Mouse (Mus musculus): ENCODE measurements around the gene Sec14l5. TPM values are rescaled to one million over a fixed set of nuclear protein-coding genes. Genes with fewer than 3 reads are reported as not detected.

The Sec14l5 gene
- polyA plus RNA-seq, 1 experiment from 2014 or later = 0.16 TPM

- Histone ChIP-seq H3K27me3 (ENCODE audit: control insufficient read depth, insufficient read depth, low read length) (no peaks in the 10 kb centered on the region), H3K27ac (ENCODE audit: low read depth, low read length) (no peak overlapping the region), H3K36me3 (ENCODE audit: control insufficient read depth, insufficient read depth, low read length) (no peaks in the 10 kb centered on the region), H3K9me3 (ENCODE audit: control insufficient read depth, low read length) (no peaks in the 10 kb centered on the region), H3K9ac (ENCODE audit: low read length) (no peak overlapping the region), H3K4me2 (ENCODE audit: low read depth, low read length, severe bottlenecking) (no peak overlapping the region), H3K4me3 (ENCODE audit: low read depth, low read length) (no peak overlapping the region), H3K4me1 (replicated peaks; ENCODE audit: control insufficient read depth, insufficient read depth, low read length) (no peaks in the 10 kb centered on the region)
- DNase-seq (ENCODE audit: low spot score) (no peak), ATAC-seq (replicated peaks; ENCODE audit: low FRiP score) (no peak)
- WGBS = 84% methylated on average over 7 of the region's 7 CpGs
These were observed 39.3 kb downstream of the Sec14l5 start for GRCm38 (mm10) chr16:5186234-5186633.

GRCm38 (mm10) chr16:5195080-5195479, 48.2 kb downstream of the Sec14l5 start:
- 34% methylated on average over 6 of the region's 6 CpGs for WGBS
- Histone ChIP-seq H3K4me3 (ENCODE audit: low read depth, low read length) (no peak overlapping the region), H3K4me2 (ENCODE audit: low read depth, low read length, severe bottlenecking) (no peak overlapping the region), H3K9ac (ENCODE audit: low read length) (no peak overlapping the region), H3K36me3 (ENCODE audit: control insufficient read depth, insufficient read depth, low read length) (no peaks in the 10 kb centered on the region), H3K4me1 (replicated peaks; ENCODE audit: control insufficient read depth, insufficient read depth, low read length) (no peaks in the 10 kb centered on the region), H3K9me3 (ENCODE audit: control insufficient read depth, low read length) (no peaks in the 10 kb centered on the region), H3K27me3 (ENCODE audit: control insufficient read depth, insufficient read depth, low read length) (no peaks in the 10 kb centered on the region), H3K27ac (ENCODE audit: low read depth, low read length) (no peak overlapping the region)
- peak; percentile 74 for DNase-seq (ENCODE audit: low spot score)
- no peak for ATAC-seq (replicated peaks; ENCODE audit: low FRiP score)

- Histone ChIP-seq H3K27ac (ENCODE audit: low read depth, low read length) (no peak overlapping the region), H3K4me1 (replicated peaks; ENCODE audit: control insufficient read depth, insufficient read depth, low read length) (peaks cover 2% of the 10 kb centered on the region; the same call in 1 of the 2 replicates), H3K27me3 (ENCODE audit: control insufficient read depth, insufficient read depth, low read length) (no peaks in the 10 kb centered on the region), H3K36me3 (ENCODE audit: control insufficient read depth, insufficient read depth, low read length) (no peaks in the 10 kb centered on the region), H3K9ac (ENCODE audit: low read length) (no peak overlapping the region), H3K4me3 (ENCODE audit: low read depth, low read length) (peak overlapping the region; percentile 59; the same call in 1 of the 2 replicates), H3K9me3 (ENCODE audit: control insufficient read depth, low read length) (no peaks in the 10 kb centered on the region), H3K4me2 (ENCODE audit: low read depth, low read length, severe bottlenecking) (peak overlapping the region; percentile 97; the same call in 1 of the 2 replicates)
- no peak for ATAC-seq (replicated peaks; ENCODE audit: low FRiP score)
- WGBS = 18% methylated on average over 4 of the region's 4 CpGs
- peak; percentile 63 for DNase-seq (ENCODE audit: low spot score)
These were observed 55.8 kb downstream of the Sec14l5 start for GRCm38 (mm10) chr16:5202681-5203080.

GRCm38 (mm10) chr16:5203200-5203599, 56.3 kb downstream of the Sec14l5 start:
- Histone ChIP-seq H3K4me1 (replicated peaks; ENCODE audit: control insufficient read depth, insufficient read depth, low read length) (peaks cover 2% of the 10 kb centered on the region; the same call in 1 of the 2 replicates), H3K9ac (ENCODE audit: low read length) (peak overlapping the region; percentile 48), H3K4me2 (ENCODE audit: low read depth, low read length, severe bottlenecking) (peak overlapping the region; percentile 97), H3K27ac (ENCODE audit: low read depth, low read length) (no peak overlapping the region), H3K27me3 (ENCODE audit: control insufficient read depth, insufficient read depth, low read length) (no peaks in the 10 kb centered on the region), H3K9me3 (ENCODE audit: control insufficient read depth, low read length) (no peaks in the 10 kb centered on the region), H3K4me3 (ENCODE audit: low read depth, low read length) (peak overlapping the region; percentile 59), H3K36me3 (ENCODE audit: control insufficient read depth, insufficient read depth, low read length) (no peaks in the 10 kb centered on the region)
- 2% methylated on average over 36 of the region's 36 CpGs for WGBS
- DNase-seq (ENCODE audit: low spot score) (no peak), ATAC-seq (replicated peaks; ENCODE audit: low FRiP score) (peak; percentile 45)

GRCm38 (mm10) chr16:5203668-5204433, 56.9 kb downstream of the Sec14l5 start, which contains the start of gene Nagpa:
Nagpa (minus strand) TSS chr16:5204012.
- H3K4me1 ChIP-seq (replicated peaks; ENCODE audit: control insufficient read depth, insufficient read depth, low read length) = peaks cover 2% of the 10 kb centered on the region; the same call in 1 of the 2 replicates
- 4% methylated on average over 40 of the region's 40 CpGs for WGBS
- H3K27me3 ChIP-seq (ENCODE audit: control insufficient read depth, insufficient read depth, low read length) = no peaks in the 10 kb centered on the region
- peak within 1 kb of the TSS; percentile 48 for H3K9ac ChIP-seq (ENCODE audit: low read length)
- no peak within 1 kb of the TSS for H3K27ac ChIP-seq (ENCODE audit: low read depth, low read length)
- no peaks in the 10 kb centered on the region for H3K36me3 ChIP-seq (ENCODE audit: control insufficient read depth, insufficient read depth, low read length)
- H3K4me2 ChIP-seq (ENCODE audit: low read depth, low read length, severe bottlenecking) = peak within 1 kb of the TSS; percentile 97
- H3K9me3 ChIP-seq (ENCODE audit: control insufficient read depth, low read length) = no peaks in the 10 kb centered on the region
- peak within 1 kb of the TSS; percentile 59 for H3K4me3 ChIP-seq (ENCODE audit: low read depth, low read length)
- DNase-seq (ENCODE audit: low spot score) (peak; percentile 90), ATAC-seq (replicated peaks; ENCODE audit: low FRiP score) (peak; percentile 93)

GRCm38 (mm10) chr16:5205431-5205970, 58.6 kb downstream of the Sec14l5 start:
- H3K4me1 ChIP-seq (replicated peaks; ENCODE audit: control insufficient read depth, insufficient read depth, low read length) = peaks cover 2% of the 10 kb centered on the region; the same call in 1 of the 2 replicates
- no peaks in the 10 kb centered on the region for H3K9me3 ChIP-seq (ENCODE audit: control insufficient read depth, low read length)
- H3K9ac ChIP-seq (ENCODE audit: low read length) = no peak overlapping the region
- no peaks in the 10 kb centered on the region for H3K27me3 ChIP-seq (ENCODE audit: control insufficient read depth, insufficient read depth, low read length)
- no peak for DNase-seq (ENCODE audit: low spot score)
- H3K27ac ChIP-seq (ENCODE audit: low read depth, low read length) = no peak overlapping the region
- no peak overlapping the region for H3K4me2 ChIP-seq (ENCODE audit: low read depth, low read length, severe bottlenecking)
- no peak for ATAC-seq (replicated peaks; ENCODE audit: low FRiP score)
- H3K4me3 ChIP-seq (ENCODE audit: low read depth, low read length) = no peak overlapping the region
- no peaks in the 10 kb centered on the region for H3K36me3 ChIP-seq (ENCODE audit: control insufficient read depth, insufficient read depth, low read length)
- WGBS = 91% methylated on average over 5 of the region's 5 CpGs

- WGBS = 78% methylated on average over 5 of the region's 5 CpGs
- Histone ChIP-seq H3K4me2 (ENCODE audit: low read depth, low read length, severe bottlenecking) (no peak overlapping the region), H3K4me3 (ENCODE audit: low read depth, low read length) (no peak overlapping the region), H3K4me1 (replicated peaks; ENCODE audit: control insufficient read depth, insufficient read depth, low read length) (peaks cover 2% of the 10 kb centered on the region; the same call in 1 of the 2 replicates), H3K36me3 (ENCODE audit: control insufficient read depth, insufficient read depth, low read length) (no peaks in the 10 kb centered on the region), H3K27me3 (ENCODE audit: control insufficient read depth, insufficient read depth, low read length) (no peaks in the 10 kb centered on the region), H3K9ac (ENCODE audit: low read length) (no peak overlapping the region), H3K27ac (ENCODE audit: low read depth, low read length) (no peak overlapping the region), H3K9me3 (ENCODE audit: control insufficient read depth, low read length) (no peaks in the 10 kb centered on the region)
- DNase-seq (ENCODE audit: low spot score) (no peak), ATAC-seq (replicated peaks; ENCODE audit: low FRiP score) (no peak)
These were observed 59.1 kb downstream of the Sec14l5 start for GRCm38 (mm10) chr16:5206051-5206450.

- Histone ChIP-seq H3K9me3 (ENCODE audit: control insufficient read depth, low read length) (no peaks in the 10 kb centered on the region), H3K36me3 (ENCODE audit: control insufficient read depth, insufficient read depth, low read length) (no peaks in the 10 kb centered on the region), H3K27me3 (ENCODE audit: control insufficient read depth, insufficient read depth, low read length) (no peaks in the 10 kb centered on the region), H3K4me1 (replicated peaks; ENCODE audit: control insufficient read depth, insufficient read depth, low read length) (no peaks in the 10 kb centered on the region), H3K9ac (ENCODE audit: low read length) (no peak overlapping the region), H3K4me3 (ENCODE audit: low read depth, low read length) (no peak overlapping the region), H3K4me2 (ENCODE audit: low read depth, low read length, severe bottlenecking) (no peak overlapping the region), H3K27ac (ENCODE audit: low read depth, low read length) (no peak overlapping the region)
- 76% methylated on average over 2 of the region's 2 CpGs for whole genome bisulfite sequencing
- DNase-seq (ENCODE audit: low spot score) = no peak
- no peak for ATAC-seq (replicated peaks; ENCODE audit: low FRiP score)
These were observed 63.5 kb downstream of the Sec14l5 start for GRCm38 (mm10) chr16:5210365-5210764.
